Mouse (Mus musculus) liver, embryonic 14.5 days (tissue): Measurements from ENCODE around the gene Zc3h6. TPM values are rescaled to one million over a fixed set of nuclear protein-coding genes. Genes with fewer than 3 reads are reported as not detected.
A peak's percentile ranks its signal among the peaks of the same experiment; 100 is the strongest.
"Not testable (repeated sequence)": the region's sequence is repeated elsewhere in the genome, so short reads cannot be mapped to it uniquely, and the experiment has no call there.

ENCODE experiments used
- ATAC-seq: fragments of 200-750 bp; cut with Nextera tagmentation; 2 replicates; pipeline ENCODE4 v1.8.0; 2017; ENCODE audit warnings: moderate number of reproducible peaks, mild to moderate bottlenecking, moderate library complexity; ENCODE audit not compliant: insufficient read depth
- DNase-seq, 3 experiments: peaks; one replicate each; pipeline ENCODE4 v3.0.0-alpha.2; 2012 to 2013; ENCODE audit warnings: low read depth in 3 of 3, low spot score in 3 of 3
- H3K27ac ChIP-seq: fragments of 300-500 bp; sonication (generic); 2 replicates; pipeline ENCODE4 v1.5.1; 2014; ENCODE audit warnings: moderate library complexity, mild to moderate bottlenecking, control low read depth, inconsistent platforms
- H3K27me3 ChIP-seq: fragments of 300-500 bp; sonication (generic); 2 replicates; pipeline ENCODE4 v1.6.1; 2014; ENCODE audit warnings: mild to moderate bottlenecking, low read length, moderate library complexity; ENCODE audit not compliant: control insufficient read depth, insufficient read depth
- H3K36me3 ChIP-seq: fragments of 300-500 bp; sonication (generic); replicated peaks from 2 replicates; pipeline ENCODE4 v1.6.1; 2014; ENCODE audit warnings: low read depth; ENCODE audit not compliant: control insufficient read depth, insufficient read depth
- H3K4me1 ChIP-seq, 2 experiments: fragments of 200-500 bp in 1 of 2; fragments of 300-500 bp in 1 of 2; sonication (generic) in 1 of 2; replicated peaks; 2 replicates each; pipeline ENCODE4 v1.6.1; 2012 to 2014; ENCODE audit warnings: antibody characterized with exemption in 1 of 2, inconsistent platforms in 1 of 2, low read length in 1 of 2; ENCODE audit not compliant: control insufficient read depth in 2 of 2, insufficient read depth in 2 of 2
- H3K4me2 ChIP-seq: fragments of 300-500 bp; sonication (generic); 2 replicates; pipeline ENCODE4 v1.6.1; 2014; ENCODE audit warnings: low read depth, mild to moderate bottlenecking, control low read depth, moderate library complexity
- H3K4me3 ChIP-seq, 2 experiments: fragments of 200-500 bp in 1 of 2; fragments of 300-500 bp in 1 of 2; sonication (generic) in 1 of 2; 2 replicates each; pipeline ENCODE4 v1.5.1; 2012 to 2014; ENCODE audit warnings: low read depth in 2 of 2, low read length in 2 of 2, mild to moderate bottlenecking in 2 of 2, control low read depth in 1 of 2, inconsistent platforms in 1 of 2, moderate library complexity in 1 of 2; ENCODE audit not compliant: insufficient read depth in 1 of 2
- H3K9ac ChIP-seq: fragments of 300-500 bp; sonication (generic); replicated peaks from 2 replicates; pipeline ENCODE4 v1.6.1; 2014; ENCODE audit warnings: mild to moderate bottlenecking, control low read depth, moderate library complexity
- H3K9me3 ChIP-seq: fragments of 300-500 bp; sonication (generic); 2 replicates; pipeline ENCODE4 v1.6.1; 2016; ENCODE audit warnings: low read length, mixed read lengths; ENCODE audit not compliant: control insufficient read depth
- CTCF ChIP-seq: IDR thresholded peaks from 2 replicates; pipeline ENCODE4 v1.5.1; 2016; ENCODE audit warnings: antibody characterized with exemption, low read depth, control low read depth
- EP300 ChIP-seq: IDR thresholded peaks from 2 replicates; pipeline ENCODE4 v1.6.1; 2016; ENCODE audit warnings: antibody characterized with exemption, low read depth
- WGBS: fragments of 180-500 bp; shearing (Covaris S2); extraction: QIAGEN DNeasy Blood & Tissue Kit; methylation state at CpG from one replicate; pipeline ENCODE4 v1.1.7; 2014; ENCODE audit not compliant: insufficient replicate concordance; 5-methylcytosine and 5-hydroxymethylcytosine counted together
- polyA plus RNA-seq, 2 experiments: library from polyadenylated mRNA; depleted of rRNA in 1 of 2; stranded (reverse) in 1 of 2; unstranded in 1 of 2; fragments of >200 nt; fragmentation: Nextera tagmentation in 1 of 2; extraction: Ambion mirVana in 1 of 2; gene quantifications; 2 replicates each; pipeline versions ENCODE4 v1.2.1 to v1.2.3; 2012 to 2014

Gene Zc3h6
- polyA plus RNA-seq, 2 experiments: 0.56 to 0.75 TPM

DNA sequence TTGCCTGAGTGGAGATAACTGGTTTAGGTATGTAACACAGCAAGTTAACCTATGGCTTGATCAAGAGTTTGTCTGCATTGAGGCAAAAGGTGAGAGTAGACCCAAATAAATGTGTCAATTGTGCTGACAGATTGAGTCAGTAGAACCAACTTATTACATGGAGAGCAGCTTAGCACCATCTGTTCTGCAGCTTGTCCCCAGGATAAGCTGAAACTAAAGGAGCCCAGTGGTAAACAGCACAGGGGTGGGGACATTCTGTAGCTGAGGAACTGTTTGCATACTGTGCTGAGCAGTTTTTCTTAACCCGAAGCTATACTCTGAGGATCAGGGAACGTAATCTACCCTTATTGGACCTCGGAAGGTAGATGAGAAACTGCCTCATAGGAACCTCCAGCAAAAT is 17.5 kb downstream of the Zc3h6 start:
- no peak overlapping the region for H3K27ac ChIP-seq

GRCm38 (mm10) chr2:129004872-129005271 is 37.7 kb downstream of the Zc3h6 start:
- Histone ChIP-seq H3K9ac (no peak overlapping the region), H3K4me2 (no peak overlapping the region), H3K4me3 (no peak overlapping the region), H3K27ac (no peak overlapping the region), H3K9me3 (no peaks in the 10 kb centered on the region), H3K27me3 (no peaks in the 10 kb centered on the region), H3K36me3 (no peaks in the 10 kb centered on the region), H3K4me1 (peaks cover 4 to 7% of the 10 kb centered on the region in 2 experiments)
- DNase-seq: no peak
- no peak for TF ChIP-seq CTCF
- TF ChIP-seq EP300: no peak
- no peak for ATAC-seq

More for the DNA sequence above, 17.5 kb downstream of the Zc3h6 start:
- no peaks in the 10 kb centered on the region for H3K27me3 ChIP-seq
- H3K36me3 ChIP-seq: no peaks in the 10 kb centered on the region
- H3K9ac ChIP-seq: no peak overlapping the region
- DNase-seq: no peak
- no peak for ATAC-seq
- H3K4me1 ChIP-seq: no peaks in the 10 kb centered on the region
- no peak overlapping the region for H3K4me3 ChIP-seq
- H3K9me3 ChIP-seq: no peaks in the 10 kb centered on the region
- TF ChIP-seq CTCF (no peak), EP300 (no peak)
- H3K4me2 ChIP-seq: no peak overlapping the region
- 63% methylated on average over 3 of the region's 3 CpGs for WGBS

DNA sequence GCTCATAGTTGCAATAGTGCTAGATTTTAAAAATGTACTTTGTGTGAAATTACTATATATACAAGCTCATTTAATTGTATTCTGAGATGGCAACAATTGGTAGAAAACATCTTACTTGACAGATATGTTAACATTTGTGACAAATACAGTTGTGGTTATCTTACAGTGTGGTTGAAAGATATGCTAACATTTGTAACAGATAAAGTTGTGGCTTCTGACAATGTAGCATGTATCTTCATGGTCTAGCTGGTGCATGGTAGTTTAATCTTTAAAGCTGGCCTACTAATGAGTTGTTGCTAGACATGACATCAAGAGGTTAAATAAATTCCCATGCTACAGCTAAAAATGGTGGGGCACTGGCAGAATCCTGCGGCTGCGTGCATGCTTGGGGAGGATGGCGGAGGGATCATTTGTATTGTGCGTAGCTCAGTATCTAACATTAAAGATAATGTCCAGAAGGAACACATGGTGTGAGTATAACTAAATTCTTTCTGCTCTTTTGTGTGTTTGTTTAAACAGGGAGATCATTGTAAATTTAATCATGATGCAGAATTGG is 39.1 kb downstream of the Zc3h6 start:
- H3K4me1 ChIP-seq: peaks cover 4 to 7% of the 10 kb centered on the region in 2 experiments
- no peaks in the 10 kb centered on the region for H3K27me3 ChIP-seq
- peak; percentile 9 to 26 (median 14) for DNase-seq
- peak; percentile 74 for TF ChIP-seq EP300
- TF ChIP-seq CTCF: no peak
- H3K4me3 ChIP-seq: no peak overlapping the region
- H3K36me3 ChIP-seq: no peaks in the 10 kb centered on the region
- WGBS: 23% methylated on average over 4 of the region's 4 CpGs
- peak overlapping the region; percentile 19; the same call in 1 of the 2 replicates for H3K4me2 ChIP-seq
- no peaks in the 10 kb centered on the region for H3K9me3 ChIP-seq
- H3K9ac ChIP-seq: no peak overlapping the region
- peak; percentile 83 for ATAC-seq
- peak overlapping the region; percentile 30 for H3K27ac ChIP-seq

GRCm38 (mm10) chr2:129008867-129009266 is 41.7 kb downstream of the Zc3h6 start:
- H3K9me3 ChIP-seq, H3K4me3 ChIP-seq, ATAC-seq, H3K27ac ChIP-seq, H3K9ac ChIP-seq, H3K27me3 ChIP-seq, H3K4me2 ChIP-seq, H3K4me1 ChIP-seq, H3K36me3 ChIP-seq: not testable (repeated sequence)
- peak; percentile 49 for TF ChIP-seq CTCF
- peak in 1 of 3 experiments; percentile 4 for DNase-seq
- WGBS: 42% methylated on average over 2 of the region's 2 CpGs

GRCm38 (mm10) chr2:129020106-129020505 is 52.9 kb downstream of the Zc3h6 start:
- H3K4me3 ChIP-seq: no peak overlapping the region
- no peaks in the 10 kb centered on the region for H3K9me3 ChIP-seq
- H3K9ac ChIP-seq: no peak overlapping the region
- no peaks in the 10 kb centered on the region for H3K4me1 ChIP-seq
- TF ChIP-seq EP300 (no peak), CTCF (no peak)
- H3K27ac ChIP-seq: no peak overlapping the region
- H3K4me2 ChIP-seq: no peak overlapping the region
- DNase-seq: no peak
- H3K36me3 ChIP-seq: no peaks in the 10 kb centered on the region
- no peak for ATAC-seq
- H3K27me3 ChIP-seq: no peaks in the 10 kb centered on the region
- 77% methylated on average over 2 of the region's 2 CpGs for WGBS
